Mouse (Mus musculus): Measurements from ENCODE around the gene Tmem200c. TPM values are rescaled to one million over a fixed set of nuclear protein-coding genes. Genes with fewer than 3 reads are reported as not detected.
A peak's percentile ranks its signal among the peaks of the same experiment; 100 is the strongest.

Gene Tmem200c
- polyA plus RNA-seq (2015; fragmentation: Nextera tagmentation; extraction: Ambion mirVana): 2.3 and 2.8 TPM in 2 replicates

DNA sequence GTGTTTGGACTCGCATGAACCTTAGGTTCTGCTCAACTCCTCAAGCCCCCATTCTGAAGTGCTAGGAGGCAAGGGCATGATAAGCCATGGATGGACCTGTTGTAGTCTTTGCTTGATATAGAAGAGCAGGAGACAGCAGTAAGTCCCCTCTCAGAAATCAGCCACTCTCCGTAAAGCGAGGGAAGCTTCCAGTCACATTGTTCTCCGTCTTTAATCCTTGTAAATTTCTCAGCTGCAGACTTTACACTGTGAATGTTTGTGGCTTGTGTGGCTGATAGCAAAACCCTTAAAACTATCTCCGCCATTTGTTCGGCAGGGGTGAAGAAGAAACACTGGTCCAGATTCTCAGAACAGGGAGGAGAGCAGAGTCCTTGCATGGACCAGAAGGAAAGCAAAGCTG, at the start of gene Tmem200c:
Tmem200c (plus strand) TSS at position 301 of the 400 bp plus-strand sequence.
- WGBS: 80% methylated on average over 6 of the region's 6 CpGs
- Histone ChIP-seq H3K4me2 (replicated peaks) (no peak within 1 kb of the TSS), H3K27ac (replicated peaks) (no peak within 1 kb of the TSS), H3K27me3 (no peaks in the 10 kb centered on the region), H3K36me3 (no peaks in the 10 kb centered on the region), H3K4me1 (no peaks in the 10 kb centered on the region), H3K9me3 (no peaks in the 10 kb centered on the region), H3K9ac (replicated peaks) (no peak within 1 kb of the TSS), H3K4me3 (no peak within 1 kb of the TSS)
- ATAC-seq (replicated peaks): no peak

DNA sequence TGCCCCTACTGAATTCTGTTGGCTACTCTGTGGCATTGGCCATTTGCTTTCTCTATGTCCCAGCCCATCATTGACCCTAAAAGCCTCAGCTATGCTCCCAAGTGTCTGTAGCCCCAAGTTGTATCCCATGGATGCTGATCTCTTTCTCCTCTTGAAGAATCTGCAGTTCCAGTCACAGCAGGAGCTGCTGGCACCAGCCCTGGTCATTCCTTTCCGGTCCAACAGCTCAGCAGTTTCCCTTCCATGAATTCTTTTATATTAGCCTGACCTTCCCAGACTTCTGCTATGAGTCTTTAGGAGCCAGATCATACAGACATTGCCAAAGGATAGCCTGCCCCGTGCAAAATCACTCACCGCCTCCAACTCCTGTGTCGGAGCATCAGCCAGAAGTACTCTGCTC, 32.7 kb upstream of the Tmem200c start:
- Histone ChIP-seq H3K9me3 (no peaks in the 10 kb centered on the region), H3K9ac (replicated peaks) (no peak overlapping the region), H3K4me2 (replicated peaks) (no peak overlapping the region), H3K27ac (replicated peaks) (no peak overlapping the region), H3K27me3 (no peaks in the 10 kb centered on the region), H3K36me3 (no peaks in the 10 kb centered on the region), H3K4me1 (no peaks in the 10 kb centered on the region), H3K4me3 (no peak overlapping the region)
- WGBS: 85% methylated on average over 4 of the region's 4 CpGs
- no peak for ATAC-seq (replicated peaks)

DNA sequence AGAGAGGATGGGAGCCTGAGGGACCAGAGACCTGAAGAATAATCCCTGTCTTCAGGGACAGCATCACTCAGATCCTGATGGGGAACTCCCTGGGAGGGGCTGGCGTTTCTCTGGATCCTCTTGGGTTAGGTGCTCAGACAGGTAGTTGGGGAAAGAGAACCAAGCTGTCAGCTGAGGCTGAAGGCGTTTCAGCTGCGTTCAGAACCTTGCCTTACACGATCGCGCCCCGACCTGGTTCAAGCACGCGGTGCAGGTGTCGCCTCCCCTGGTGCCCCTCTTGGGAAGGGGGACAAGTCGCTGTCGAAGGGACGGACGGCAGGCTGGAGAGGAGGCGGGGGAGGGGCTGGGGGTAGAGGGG, 10.2 kb downstream of the Tmem200c start:
- H3K9ac ChIP-seq (replicated peaks): peak overlapping the region; percentile 67
- peak overlapping the region; percentile 64 for H3K4me3 ChIP-seq
- peak overlapping the region; percentile 74 for H3K4me2 ChIP-seq (replicated peaks)
- no peaks in the 10 kb centered on the region for H3K9me3 ChIP-seq
- peaks cover 22% of the 10 kb centered on the region for H3K4me1 ChIP-seq
- H3K27me3 ChIP-seq: peaks cover 18% of the 10 kb centered on the region
- no peaks in the 10 kb centered on the region for H3K36me3 ChIP-seq
- peak; percentile 51; the same call in 1 of the 2 replicates for ATAC-seq (replicated peaks)
- no peak overlapping the region for H3K27ac ChIP-seq (replicated peaks)
- 0% methylated on average over 10 of the region's 15 CpGs for WGBS

DNA sequence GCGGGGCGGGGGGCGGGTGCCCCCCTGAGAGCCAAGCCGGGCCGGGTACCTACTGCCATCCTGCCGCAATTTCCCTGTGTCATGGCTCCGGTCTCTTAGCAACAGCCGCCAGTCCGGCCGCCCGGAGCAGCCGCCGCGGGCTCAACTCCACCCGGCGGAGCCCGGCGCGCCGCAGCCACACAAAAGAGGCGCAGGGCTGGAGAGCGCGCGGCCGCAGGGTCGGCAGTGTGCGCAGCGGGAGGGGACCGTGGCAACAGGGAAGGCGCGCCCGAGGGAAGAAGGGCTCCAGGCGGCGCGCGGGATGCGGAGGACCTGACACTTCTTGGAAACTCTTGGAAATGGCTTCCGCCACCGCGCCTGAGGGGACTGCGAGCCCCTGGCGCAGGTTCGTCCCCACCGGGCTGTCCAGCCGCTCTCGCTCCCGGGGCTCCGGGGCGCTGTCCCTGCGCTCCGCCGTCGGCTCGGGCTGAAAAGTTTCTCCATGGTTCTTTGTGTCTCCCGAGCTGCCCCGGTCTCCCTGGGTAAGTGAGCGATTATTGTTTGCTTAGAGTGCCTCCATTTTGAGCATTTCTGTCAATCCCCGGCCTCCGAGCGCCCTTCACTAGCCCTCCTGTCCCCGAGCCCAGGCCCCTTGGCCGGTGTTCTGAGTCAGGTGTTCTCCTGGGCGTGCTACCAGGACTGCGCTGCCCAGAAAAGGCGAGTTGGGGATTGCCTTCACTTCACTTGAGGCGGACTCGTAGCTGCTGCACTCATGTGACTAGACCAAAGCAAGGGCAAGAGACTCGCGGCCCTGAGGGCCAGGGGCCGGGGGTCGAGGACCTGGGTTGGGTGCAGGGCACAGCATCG, 10.8 kb downstream of the Tmem200c start:
- Histone ChIP-seq H3K9me3 (no peaks in the 10 kb centered on the region), H3K27ac (replicated peaks) (peak overlapping the region; percentile 49), H3K4me2 (replicated peaks) (peak overlapping the region; percentile 74), H3K27me3 (peaks cover 18% of the 10 kb centered on the region), H3K9ac (replicated peaks) (peak overlapping the region; percentile 67), H3K4me3 (peak overlapping the region; percentile 64), H3K4me1 (peaks cover 26% of the 10 kb centered on the region), H3K36me3 (no peaks in the 10 kb centered on the region)
- WGBS: under 1% methylated on average over 71 of the region's 72 CpGs
- ATAC-seq (replicated peaks): peak; percentile 76

DNA sequence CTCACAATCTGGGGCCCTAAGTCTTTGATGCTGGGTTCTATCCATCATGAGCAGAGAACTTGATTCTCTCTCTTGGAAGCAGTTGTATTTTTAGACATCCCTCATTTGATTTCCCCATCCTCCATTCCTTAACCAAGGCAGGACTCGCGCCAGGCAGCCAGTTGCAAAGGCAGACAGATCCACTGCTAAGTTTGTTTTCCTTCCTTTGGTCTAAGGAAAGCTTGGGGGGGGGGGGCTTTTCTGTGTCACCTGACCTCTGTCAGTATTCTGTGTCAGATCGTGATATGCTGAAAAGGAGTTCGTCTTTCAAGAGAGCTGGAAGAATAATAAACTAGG, 11.4 kb downstream of the Tmem200c start:
- Histone ChIP-seq H3K4me3 (peak overlapping the region; percentile 64), H3K36me3 (no peaks in the 10 kb centered on the region), H3K4me2 (replicated peaks) (peak overlapping the region; percentile 74), H3K27ac (replicated peaks) (peak overlapping the region; percentile 49), H3K9ac (replicated peaks) (peak overlapping the region; percentile 67), H3K9me3 (no peaks in the 10 kb centered on the region), H3K27me3 (peaks cover 18% of the 10 kb centered on the region), H3K4me1 (peaks cover 26% of the 10 kb centered on the region)
- WGBS: 2% methylated on average over 4 of the region's 4 CpGs
- ATAC-seq (replicated peaks): no peak

DNA sequence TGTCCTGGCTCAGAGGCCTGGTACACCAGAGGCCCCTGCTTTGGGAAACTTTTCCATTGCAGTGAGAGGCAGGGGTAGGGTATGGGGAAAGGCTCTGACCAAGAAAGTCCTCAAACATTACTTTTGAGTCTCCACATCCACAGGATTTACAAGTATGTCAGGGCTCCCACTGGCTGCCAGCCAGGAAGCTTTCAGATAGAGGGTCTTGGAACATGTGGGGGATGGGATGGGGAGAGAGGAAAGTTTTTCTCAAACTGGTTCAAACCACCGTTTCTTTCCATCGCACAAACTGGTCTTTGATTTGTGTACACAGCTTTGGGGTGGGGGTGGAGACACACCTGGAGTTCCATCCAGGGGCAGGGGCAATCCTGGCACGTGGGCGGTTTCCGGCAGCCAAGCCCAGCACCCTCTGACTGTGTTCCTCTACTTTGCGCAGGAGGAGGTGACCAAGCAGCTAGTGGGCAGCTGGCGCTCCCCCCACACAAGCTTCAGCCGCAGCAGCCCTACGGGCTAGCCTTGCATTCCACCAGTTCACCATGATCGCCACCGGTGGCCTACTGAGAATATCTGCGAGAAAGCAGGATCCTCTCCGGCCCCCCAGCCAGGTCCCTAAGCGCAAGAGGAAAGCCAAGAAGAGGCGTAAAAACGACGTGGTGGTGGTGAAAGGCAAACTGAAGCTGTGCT, 13.6 kb downstream of the Tmem200c start:
- peaks cover 26% of the 10 kb centered on the region for H3K4me1 ChIP-seq
- peaks cover 16% of the 10 kb centered on the region for H3K27me3 ChIP-seq
- no peak overlapping the region for H3K9ac ChIP-seq (replicated peaks)
- H3K36me3 ChIP-seq: no peaks in the 10 kb centered on the region
- WGBS: 30% methylated on average over 17 of the region's 17 CpGs
- no peak for ATAC-seq (replicated peaks)
- no peak overlapping the region for H3K27ac ChIP-seq (replicated peaks)
- H3K4me2 ChIP-seq (replicated peaks): peak overlapping the region; percentile 99
- no peak overlapping the region for H3K4me3 ChIP-seq
- H3K9me3 ChIP-seq: no peaks in the 10 kb centered on the region

DNA sequence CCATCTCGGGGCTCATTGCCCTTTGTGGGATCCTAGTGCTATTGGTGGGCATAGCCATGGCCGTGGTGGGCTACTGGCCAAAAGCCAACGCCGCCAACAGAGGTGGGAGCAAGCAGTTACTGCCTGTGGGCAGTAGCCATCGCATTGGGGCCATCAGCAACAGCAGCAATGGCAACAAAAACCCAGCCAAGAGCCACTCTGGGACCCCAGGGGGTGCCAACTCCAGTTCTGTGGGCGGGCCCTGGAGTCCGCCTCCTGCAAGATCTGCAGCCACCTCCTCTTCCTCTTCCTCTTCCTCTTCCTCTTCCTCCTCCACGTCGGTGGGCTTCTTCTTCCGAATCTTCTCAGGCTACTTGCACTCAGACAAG, 14.1 kb downstream of the Tmem200c start:
- Histone ChIP-seq H3K36me3 (no peaks in the 10 kb centered on the region), H3K27ac (replicated peaks) (no peak overlapping the region), H3K4me3 (peak overlapping the region; percentile 54), H3K4me2 (replicated peaks) (peak overlapping the region; percentile 99), H3K9me3 (no peaks in the 10 kb centered on the region), H3K9ac (replicated peaks) (no peak overlapping the region), H3K4me1 (peaks cover 26% of the 10 kb centered on the region), H3K27me3 (peaks cover 13% of the 10 kb centered on the region)
- WGBS: 20% methylated on average over 10 of the region's 10 CpGs
- no peak for ATAC-seq (replicated peaks)

DNA sequence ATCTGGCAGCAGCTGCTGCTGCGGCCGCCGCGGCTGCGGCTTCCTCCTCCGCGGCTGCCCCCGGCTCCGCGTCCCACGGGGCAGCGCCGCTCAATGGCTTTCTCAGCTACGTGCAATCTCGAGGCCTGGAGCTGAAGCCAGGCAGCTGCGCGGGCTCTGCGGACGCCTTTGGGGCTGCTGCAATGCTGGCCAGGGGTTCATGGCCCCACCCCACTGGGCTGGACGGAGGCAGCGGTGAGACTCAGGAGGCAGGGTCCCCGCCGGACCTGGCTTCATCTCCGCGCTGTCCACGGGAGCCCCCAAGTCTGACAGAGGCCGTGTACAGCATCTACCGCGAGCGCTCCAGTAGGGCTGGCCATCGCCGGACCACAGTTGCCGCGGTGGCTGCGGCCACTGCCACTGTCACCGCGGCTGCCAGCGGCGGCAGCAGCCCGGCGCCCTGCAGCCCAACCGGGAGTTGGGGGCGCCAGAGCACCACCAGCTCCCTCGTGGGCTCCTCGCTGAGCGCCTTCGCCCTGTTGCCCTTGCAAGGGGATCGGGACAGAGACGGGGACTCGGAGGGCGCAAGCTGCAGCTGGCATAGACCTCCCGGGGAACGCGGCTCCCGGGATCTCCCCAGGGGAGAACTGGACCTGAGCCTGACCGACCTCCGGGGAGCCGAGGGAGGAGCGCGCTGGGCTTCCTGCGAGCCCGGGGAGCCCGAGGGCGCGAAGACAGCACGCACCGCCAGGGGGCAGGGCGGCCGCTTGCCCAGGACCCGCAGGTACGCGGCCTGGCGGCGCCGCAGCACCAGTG, 14.9 kb downstream of the Tmem200c start:
- WGBS: under 1% methylated on average over 75 of the region's 75 CpGs
- ATAC-seq (replicated peaks): peak; percentile 56
- H3K27me3 ChIP-seq: peaks cover 13% of the 10 kb centered on the region
- peak overlapping the region; percentile 54 for H3K4me3 ChIP-seq
- peaks cover 26% of the 10 kb centered on the region for H3K4me1 ChIP-seq
- peak overlapping the region; percentile 99 for H3K4me2 ChIP-seq (replicated peaks)
- H3K36me3 ChIP-seq: no peaks in the 10 kb centered on the region
- H3K9me3 ChIP-seq: no peaks in the 10 kb centered on the region
- peak overlapping the region; percentile 57 for H3K9ac ChIP-seq (replicated peaks)
- no peak overlapping the region for H3K27ac ChIP-seq (replicated peaks)

DNA sequence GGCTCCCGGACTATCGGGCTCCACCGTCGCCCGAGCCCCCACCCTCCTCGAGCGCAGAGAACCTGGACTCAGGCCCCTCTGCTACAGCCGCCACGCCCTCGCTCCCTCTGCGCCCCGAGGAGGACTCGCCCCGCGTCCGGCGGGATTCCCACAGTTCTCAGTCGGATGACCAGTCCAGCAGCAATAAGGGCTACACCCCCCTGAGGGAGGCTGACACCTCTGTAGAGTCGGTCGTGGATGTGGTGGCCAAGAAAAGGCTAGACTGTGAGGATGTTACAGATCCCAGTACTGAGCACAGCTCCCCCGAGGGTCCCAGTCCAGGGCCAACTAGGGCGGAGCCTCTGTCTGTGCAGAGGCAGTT, 15.4 kb downstream of the Tmem200c start:
- peak overlapping the region; percentile 57 for H3K9ac ChIP-seq (replicated peaks)
- H3K4me1 ChIP-seq: peaks cover 26% of the 10 kb centered on the region
- H3K36me3 ChIP-seq: no peaks in the 10 kb centered on the region
- peak overlapping the region; percentile 99 for H3K4me2 ChIP-seq (replicated peaks)
- 4% methylated on average over 22 of the region's 22 CpGs for WGBS
- peak overlapping the region; percentile 54 for H3K4me3 ChIP-seq
- peaks cover 10% of the 10 kb centered on the region for H3K27me3 ChIP-seq
- no peaks in the 10 kb centered on the region for H3K9me3 ChIP-seq
- peak; percentile 45 for ATAC-seq (replicated peaks)
- no peak overlapping the region for H3K27ac ChIP-seq (replicated peaks)

DNA sequence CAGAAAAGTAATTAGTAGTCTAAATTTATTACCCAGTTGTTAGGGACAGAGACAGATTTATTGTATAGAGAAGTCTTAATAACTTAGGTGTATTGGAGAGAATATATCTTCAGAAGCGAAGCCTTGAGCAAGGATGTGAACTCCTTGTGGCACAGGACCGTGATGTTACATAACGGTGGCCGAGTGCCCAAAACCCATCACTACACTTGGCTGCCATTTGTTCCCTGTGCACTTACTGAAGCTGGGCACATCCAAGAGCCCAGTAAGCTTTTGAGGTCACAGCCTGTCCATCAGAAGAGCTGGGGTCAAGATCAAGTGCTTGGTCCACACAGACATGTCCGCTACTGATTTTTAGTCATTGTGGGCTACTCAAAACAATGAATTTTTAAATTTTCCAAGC, 19.5 kb downstream of the Tmem200c start:
- no peak for ATAC-seq (replicated peaks)
- 85% methylated on average over 5 of the region's 5 CpGs for WGBS
- H3K4me1 ChIP-seq: peaks cover 11% of the 10 kb centered on the region

DNA sequence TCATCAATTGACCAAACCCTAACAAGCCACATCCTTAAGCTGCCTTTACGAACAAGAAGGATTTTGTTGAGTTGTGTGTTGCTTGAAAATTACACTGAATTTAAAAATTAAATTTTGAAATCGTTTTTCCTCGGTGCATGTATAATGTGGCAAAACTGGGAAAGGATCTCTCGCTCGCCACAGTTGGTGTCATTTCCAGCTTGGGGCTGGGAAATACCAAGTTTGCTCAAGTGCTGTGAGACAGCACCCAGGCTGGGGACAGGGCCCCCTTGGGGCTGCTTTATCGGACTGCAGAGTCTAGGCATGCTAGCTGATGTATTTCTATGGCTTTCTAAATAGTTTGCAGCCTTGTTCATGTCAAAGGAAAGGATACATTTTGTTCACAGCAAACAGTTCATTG, 22.3 kb downstream of the Tmem200c start:
- Histone ChIP-seq H3K4me1 (no peaks in the 10 kb centered on the region), H3K9me3 (no peaks in the 10 kb centered on the region), H3K4me2 (replicated peaks) (no peak overlapping the region), H3K9ac (replicated peaks) (no peak overlapping the region), H3K36me3 (no peaks in the 10 kb centered on the region), H3K27ac (replicated peaks) (no peak overlapping the region), H3K27me3 (no peaks in the 10 kb centered on the region), H3K4me3 (no peak overlapping the region)
- ATAC-seq (replicated peaks): no peak
- WGBS: 71% methylated on average over 6 of the region's 6 CpGs

More for the DNA sequence above, 19.5 kb downstream of the Tmem200c start:
- H3K27ac ChIP-seq (replicated peaks): no peak overlapping the region
- no peak overlapping the region for H3K4me2 ChIP-seq (replicated peaks)
- H3K9ac ChIP-seq (replicated peaks): no peak overlapping the region
- H3K9me3 ChIP-seq: no peaks in the 10 kb centered on the region
- no peaks in the 10 kb centered on the region for H3K27me3 ChIP-seq
- H3K4me3 ChIP-seq: no peak overlapping the region
- H3K36me3 ChIP-seq: no peaks in the 10 kb centered on the region
